Mouse (Mus musculus): Measurements from ENCODE around the gene Olfr1153.

Olfr1153 gene

DNA sequence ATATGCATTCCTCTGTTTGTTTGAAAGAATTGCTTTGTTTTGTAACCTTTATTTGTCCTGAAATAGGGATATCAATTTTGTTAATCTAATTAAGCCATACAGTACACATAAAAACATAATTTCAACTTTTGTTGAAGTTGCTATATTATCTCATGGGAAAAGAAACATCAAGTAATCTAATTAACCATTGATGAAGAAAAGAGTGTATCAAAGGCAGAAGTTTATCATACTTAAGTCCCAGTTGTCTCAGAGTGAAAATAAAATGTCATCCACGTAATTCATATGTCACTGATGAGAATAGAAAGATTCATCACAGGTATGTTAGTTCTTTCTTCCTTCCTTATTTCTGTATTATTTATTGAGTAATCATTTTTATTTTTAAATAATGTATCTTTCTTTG lies at the start of gene Olfr1153:
Olfr1153 (plus strand) TSS at position 301 of the 400 bp plus-strand sequence.
- DNase-seq (ENCODE audit: low read depth, low spot score): no peak

GRCm38 (mm10) chr2:87855562-87855961 lies 39.2 kb upstream of the Olfr1153 start, which contains the start of gene Olfr1151:
Olfr1151 (plus strand) TSS chr2:87855862.
- no peak for DNase-seq (ENCODE audit: low read depth, low spot score)

DNA sequence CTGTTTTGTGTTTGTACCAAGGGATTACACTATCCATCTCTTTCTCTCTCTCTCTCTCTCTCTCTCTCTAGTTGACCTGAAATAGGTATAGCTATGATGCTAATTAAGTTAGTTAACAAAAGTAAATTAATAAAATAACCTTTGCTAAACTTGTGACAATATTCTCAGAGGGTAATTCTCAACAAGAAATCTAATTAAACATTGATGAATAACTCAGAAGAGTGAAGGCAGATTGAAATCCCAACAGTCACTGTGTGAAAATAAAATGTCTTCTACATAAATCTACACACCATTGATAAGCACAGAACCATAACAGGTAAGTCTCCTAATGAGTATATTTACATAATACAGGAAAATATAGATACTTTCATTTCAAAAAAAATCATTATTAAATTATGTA lies 28.6 kb upstream of the Olfr1153 start, which contains the start of gene Olfr1152:
Olfr1152 (plus strand) TSS at position 301 of the 400 bp plus-strand sequence.
- no peak for DNase-seq (ENCODE audit: low read depth, low spot score)

DNA sequence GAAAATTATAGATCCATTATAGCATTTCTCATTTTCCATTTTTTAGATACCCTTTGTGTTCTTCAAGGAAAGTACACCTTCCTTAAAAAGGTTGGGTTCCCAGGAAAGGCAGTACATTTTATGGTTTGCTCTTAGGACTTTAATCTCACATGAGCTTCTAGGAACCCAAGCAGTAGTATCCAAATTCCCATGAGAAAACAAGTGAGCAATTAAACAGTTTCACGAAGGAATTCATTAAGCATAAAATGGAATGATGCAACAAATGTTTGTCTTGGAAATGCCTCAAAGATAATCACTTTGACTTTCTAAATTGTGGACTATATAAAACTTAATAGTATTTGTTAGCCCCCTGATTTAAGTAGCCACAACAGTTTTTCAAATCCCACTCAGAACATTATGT lies 10.3 kb downstream of the Olfr1153 start, which contains the start of gene Olfr1154:
Olfr1154 (minus strand) TSS at position 101 of the 400 bp plus-strand sequence.
- no peak for DNase-seq (ENCODE audit: low read depth, low spot score)

DNA sequence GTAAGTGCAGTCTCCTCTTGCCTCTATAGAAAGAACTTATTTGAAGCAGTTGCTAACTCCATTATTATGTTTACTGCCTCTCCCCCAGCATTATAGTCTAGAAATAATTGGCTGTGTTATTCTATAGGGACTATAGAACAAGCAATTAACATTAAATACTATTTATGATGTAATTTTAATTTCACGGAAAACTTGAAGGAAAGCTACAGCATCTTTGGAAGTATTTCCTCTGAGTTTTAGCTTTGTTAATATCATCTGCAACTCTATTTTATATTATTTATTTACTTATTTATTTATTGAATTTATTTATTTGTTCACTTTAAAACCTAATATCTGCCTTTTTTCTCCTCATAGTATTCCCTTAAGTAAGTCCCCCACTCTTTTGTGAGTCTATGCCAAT lies 50.3 kb downstream of the Olfr1153 start, which contains the start of gene Olfr1155:
Olfr1155 (minus strand) TSS at position 101 of the 400 bp plus-strand sequence.
- no peak for DNase-seq (ENCODE audit: low read depth, low spot score)
